Mouse (Mus musculus) embryonic fibroblast, embryonic 13.5 days (primary cell): Measurements from ENCODE around the gene Ablim2. TPM values are rescaled to one million over a fixed set of nuclear protein-coding genes. Genes with fewer than 3 reads are reported as not detected.

Experiments
- H3K27ac ChIP-seq: 2 replicates; pipeline ENCODE4 v1.5.1; 2012; ENCODE audit warnings: low read length, control low read depth, inconsistent platforms; ENCODE audit not compliant: insufficient read depth
- H3K4me1 ChIP-seq: 2 replicates; pipeline ENCODE4 v1.6.1; 2011; ENCODE audit warnings: low read length; ENCODE audit not compliant: control insufficient read depth, insufficient read depth
- H3K4me3 ChIP-seq: 2 replicates; pipeline ENCODE4 v1.5.1; 2011; ENCODE audit warnings: mild to moderate bottlenecking, control low read depth, low read length; ENCODE audit not compliant: insufficient read depth
- CTCF ChIP-seq: IDR thresholded peaks from 2 replicates; pipeline ENCODE4 v1.5.1; 2011; ENCODE audit warnings: mild to moderate bottlenecking, control low read depth, low read length, moderate library complexity, borderline replicate concordance; ENCODE audit not compliant: insufficient read depth
- POLR2A ChIP-seq: IDR thresholded peaks from 2 replicates; pipeline ENCODE4 v1.6.1; 2011; ENCODE audit warnings: low read depth, mild to moderate bottlenecking, control low read depth, low read length, moderate library complexity
- polyA plus RNA-seq: library from polyadenylated mRNA; stranded (reverse); fragments of >200 nt; gene quantifications from 2 replicates; pipeline ENCODE4 v1.2.4, GENCODE M21; 2011; ENCODE audit warnings: low read depth; ENCODE audit not compliant: missing spikeins, insufficient read length

Gene Ablim2
- polyA plus RNA-seq, 1 experiment, result not detected

GRCm38 (mm10) chr5:35737231-35737901, 20.3 kb upstream of the Ablim2 start:
- Histone ChIP-seq H3K27ac (no peak overlapping the region), H3K4me1 (no peaks in the 10 kb centered on the region), H3K4me3 (no peak overlapping the region)
- TF ChIP-seq CTCF, result no peak
- no peak for TF ChIP-seq POLR2A

GRCm38 (mm10) chr5:35739005-35739404, 18.7 kb upstream of the Ablim2 start:
- no peaks in the 10 kb centered on the region for H3K4me1 ChIP-seq
- no peak overlapping the region for H3K27ac ChIP-seq
- H3K4me3 ChIP-seq, result no peak overlapping the region
- TF ChIP-seq POLR2A, result no peak
- no peak for TF ChIP-seq CTCF

GRCm38 (mm10) chr5:35739536-35740278, 18.0 kb upstream of the Ablim2 start, which contains the start of gene Sh3tc1:
TSS of gene Sh3tc1 (minus strand) at chr5:35739987.
- Histone ChIP-seq H3K4me3 (no peak within 1 kb of the TSS), H3K4me1 (no peaks in the 10 kb centered on the region), H3K27ac (no peak within 1 kb of the TSS)
- no peak for TF ChIP-seq CTCF
- TF ChIP-seq POLR2A, result no peak

GRCm38 (mm10) chr5:35740716-35741115, 17.0 kb upstream of the Ablim2 start:
- no peaks in the 10 kb centered on the region for H3K4me1 ChIP-seq
- no peak overlapping the region for H3K27ac ChIP-seq
- TF ChIP-seq CTCF (no peak), POLR2A (no peak)
- H3K4me3 ChIP-seq, result no peak overlapping the region

GRCm38 (mm10) chr5:35741225-35741820, 16.4 kb upstream of the Ablim2 start:
- no peak overlapping the region for H3K4me3 ChIP-seq
- no peak for TF ChIP-seq POLR2A
- H3K27ac ChIP-seq, result no peak overlapping the region
- H3K4me1 ChIP-seq, result no peaks in the 10 kb centered on the region

- TF ChIP-seq POLR2A (no peak), CTCF (no peak)
- Histone ChIP-seq H3K27ac (no peak overlapping the region), H3K4me1 (no peaks in the 10 kb centered on the region), H3K4me3 (no peak overlapping the region)
Observed at GRCm38 (mm10) chr5:35743238-35743951, 14.3 kb upstream of the Ablim2 start.

- H3K4me1 ChIP-seq, result no peaks in the 10 kb centered on the region
- H3K4me3 ChIP-seq, result no peak overlapping the region
- H3K27ac ChIP-seq, result no peak overlapping the region
- TF ChIP-seq CTCF, result no peak
- TF ChIP-seq POLR2A, result no peak
Observed at GRCm38 (mm10) chr5:35743990-35744722, 13.5 kb upstream of the Ablim2 start.

DNA sequence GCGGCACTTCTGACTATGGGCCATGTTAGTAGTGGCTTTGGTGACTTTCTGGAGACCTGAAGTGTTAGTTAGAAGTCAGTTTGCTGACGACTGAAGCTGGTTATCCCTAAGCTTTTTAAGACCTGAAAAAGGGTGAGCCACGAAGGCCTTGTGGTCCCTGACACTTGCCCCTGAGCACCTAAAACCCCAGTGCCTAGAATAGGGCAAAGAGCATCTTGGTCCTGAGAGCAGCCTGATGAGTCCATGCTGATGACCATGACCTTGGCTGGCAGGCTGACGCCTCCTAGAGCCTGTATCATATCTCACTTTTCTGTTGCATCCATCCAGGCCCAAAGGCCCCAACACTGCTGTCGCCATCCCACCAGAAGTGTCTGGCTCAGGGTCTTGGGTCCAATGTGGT, 12.3 kb upstream of the Ablim2 start:
- TF ChIP-seq CTCF (no peak), POLR2A (no peak)
- Histone ChIP-seq H3K27ac (no peak overlapping the region), H3K4me3 (no peak overlapping the region), H3K4me1 (no peaks in the 10 kb centered on the region)

DNA sequence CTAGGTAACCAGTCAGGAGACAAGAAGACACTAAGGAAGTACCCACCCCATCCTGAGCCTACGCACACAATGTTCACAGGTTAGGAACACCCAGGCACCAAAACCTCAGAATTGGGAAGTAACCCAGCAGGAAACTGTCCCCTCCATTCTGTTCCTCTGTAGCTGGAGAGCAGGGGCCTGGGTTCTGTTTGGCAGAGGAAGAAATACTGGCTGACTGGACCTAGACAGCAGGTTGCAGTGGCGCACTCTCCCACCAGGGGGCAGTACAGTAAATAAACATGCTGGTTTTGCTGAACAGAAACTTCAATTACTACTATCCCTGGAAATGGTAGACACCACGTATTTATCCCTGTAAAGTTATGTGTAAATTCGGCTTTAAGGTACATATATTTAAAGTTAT, 10.8 kb upstream of the Ablim2 start:
- H3K4me3 ChIP-seq, result no peak overlapping the region
- no peak overlapping the region for H3K27ac ChIP-seq
- H3K4me1 ChIP-seq, result no peaks in the 10 kb centered on the region
- TF ChIP-seq CTCF (peak; percentile 72; the same call in 1 of the 2 replicates), POLR2A (no peak)
